Mouse (Mus musculus): ENCODE data around the gene Tacr3. TPM values are rescaled to one million over a fixed set of nuclear protein-coding genes. Genes with fewer than 3 reads are reported as not detected.

Tacr3 gene
- polyA plus RNA-seq (2021; fragmentation: Nextera tagmentation), result 1.1 and 2.0 TPM in 2 replicates
- long read RNA-seq, experiment 1, partial matches to known transcripts, result 0 of 2 reads
- long read RNA-seq, experiment 1, other reads (novel, unspliced or antisense), result 0 of 2 reads
- long read RNA-seq, experiment 2, transcript Tacr3-201 (5 exons, 3,762 nt), result major isoform, 17 of 18 reads
- long read RNA-seq, experiment 2, partial matches to known transcripts, result 0 of 18 reads
- long read RNA-seq, experiment 2, other reads (novel, unspliced or antisense), result 1 of 18 reads

GRCm38 (mm10) chr3:134828875-134829530, at the start of gene Tacr3:
Gene Tacr3 (plus strand): TSS chr3:134829007.

